Mouse (Mus musculus): Measurements from ENCODE around the gene Apoa1.

Apoa1 gene

GRCm38 (mm10) chr9:46257546-46257945 lies 29.2 kb downstream of the Apoa1 start:
- no peak for ATAC-seq (ENCODE audit: low TSS enrichment)

- no peak for ATAC-seq (ENCODE audit: low TSS enrichment)
Measured at GRCm38 (mm10) chr9:46259111-46259510, 30.7 kb downstream of the Apoa1 start.

DNA sequence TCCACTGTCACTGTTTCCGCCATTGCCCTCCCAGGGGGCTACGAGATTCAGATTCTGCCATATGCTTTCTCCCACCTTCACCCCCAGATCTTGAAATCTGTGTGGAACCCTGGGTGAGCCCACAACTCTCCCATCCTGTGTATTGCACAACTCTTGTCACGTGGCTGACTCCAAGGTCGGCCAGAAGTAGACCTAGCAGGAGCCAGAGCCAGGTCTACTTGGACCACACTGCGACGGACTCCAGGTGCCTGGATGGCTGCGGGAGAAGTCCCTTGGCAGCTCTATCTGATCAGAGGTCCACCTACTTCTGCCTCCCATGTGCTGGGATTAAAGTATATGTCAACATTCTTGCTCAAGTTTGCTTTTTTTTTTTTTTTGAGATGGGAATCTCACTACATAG lies 32.8 kb downstream of the Apoa1 start:
- no peak for ATAC-seq (ENCODE audit: low TSS enrichment)

DNA sequence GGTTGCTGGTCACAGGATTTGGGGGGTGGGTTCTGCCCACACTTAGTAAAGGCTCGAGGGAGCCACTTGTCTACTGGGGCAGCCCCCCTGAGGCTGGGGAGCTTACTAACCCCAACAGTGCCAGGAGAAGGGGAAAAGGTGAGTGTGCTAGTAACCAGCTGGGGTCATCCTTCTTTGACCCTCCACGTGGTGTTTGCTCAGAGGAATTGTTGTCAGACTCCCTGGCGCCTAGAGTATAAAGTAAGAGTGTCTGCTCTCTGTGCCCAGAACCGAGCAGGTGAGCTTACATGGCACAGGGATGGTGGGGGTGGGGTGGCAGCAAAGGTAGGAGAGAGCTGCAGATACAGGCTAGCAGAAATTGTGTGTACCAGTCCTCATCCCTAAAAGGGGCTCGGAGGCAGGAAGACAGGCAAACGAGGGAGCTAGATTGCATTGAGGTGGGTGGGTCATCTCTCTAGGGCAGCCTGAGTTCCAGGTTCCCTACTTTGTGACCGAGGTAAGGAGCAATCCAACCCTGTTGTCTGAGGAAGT lies 40.0 kb downstream of the Apoa1 start, which contains the start of gene Apoa5:
Gene Apoa5 (plus strand): TSS at position 291 of the 531 bp plus-strand sequence.
- no peak for ATAC-seq (ENCODE audit: low TSS enrichment)

DNA sequence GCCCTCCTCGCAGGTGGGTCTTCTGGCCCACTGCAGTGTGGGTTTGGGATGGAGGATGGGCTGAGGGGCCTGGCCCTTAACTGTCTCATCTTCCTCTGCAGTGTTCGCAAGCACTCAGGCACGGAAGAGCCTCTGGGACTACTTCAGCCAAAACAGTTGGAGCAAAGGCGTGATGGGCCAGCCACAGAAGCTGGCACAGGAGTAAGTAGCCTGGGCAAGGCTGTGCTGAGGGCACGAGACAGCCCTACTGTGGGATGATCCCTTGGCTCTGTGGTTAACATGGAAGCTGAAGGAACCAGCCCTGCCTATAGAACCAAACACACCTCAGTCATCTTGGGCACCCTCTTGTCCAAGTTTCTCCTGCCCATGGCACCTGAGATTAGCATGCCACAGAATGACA lies 40.7 kb downstream of the Apoa1 start:
- no peak for ATAC-seq (ENCODE audit: low TSS enrichment)

GRCm38 (mm10) chr9:46270782-46271181 lies 42.4 kb downstream of the Apoa1 start:
- no peak for ATAC-seq (ENCODE audit: low TSS enrichment)

DNA sequence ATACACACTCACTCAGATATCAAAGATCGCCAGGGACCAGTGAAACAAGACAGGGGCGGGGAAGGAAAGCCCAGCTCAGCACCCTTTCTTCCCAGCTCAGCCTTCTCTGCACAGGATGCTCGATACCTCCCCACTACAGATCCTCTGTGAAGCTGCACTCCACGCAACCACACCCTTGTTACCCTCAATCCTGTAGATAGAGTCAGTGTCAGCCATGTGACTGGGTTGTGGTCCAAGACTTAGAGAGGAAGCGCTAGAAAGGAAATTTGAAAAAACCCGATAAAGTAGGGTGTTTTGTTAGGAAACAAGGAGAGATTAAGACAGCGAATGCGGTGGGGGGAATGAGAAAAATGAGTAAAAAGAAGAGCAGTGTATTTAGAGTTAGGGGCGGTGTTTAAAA lies 43.7 kb downstream of the Apoa1 start:
- no peak for ATAC-seq (ENCODE audit: low TSS enrichment)

- peak; percentile 95 for ATAC-seq (ENCODE audit: low TSS enrichment)
Measured at GRCm38 (mm10) chr9:46272677-46273454, 44.5 kb downstream of the Apoa1 start, which contains the start of gene Zpr1. Gene Zpr1, plus strand, starts transcription at chr9:46273064.

GRCm38 (mm10) chr9:46274494-46274893 lies 46.1 kb downstream of the Apoa1 start:
- ATAC-seq (ENCODE audit: low TSS enrichment) = no peak
